Mouse (Mus musculus) heart, postnatal 0 days (tissue): ENCODE results near the gene Kif26b.

ENCODE experiments used
- CTCF ChIP-seq: IDR thresholded peaks from 2 replicates; pipeline ENCODE4 v1.5.1; 2016; ENCODE audit warnings: antibody characterized with exemption, control low read depth, low read depth
- EP300 ChIP-seq: IDR thresholded peaks from 2 replicates; pipeline ENCODE4 v1.6.1; 2016; ENCODE audit warnings: antibody characterized with exemption, low read depth

DNA sequence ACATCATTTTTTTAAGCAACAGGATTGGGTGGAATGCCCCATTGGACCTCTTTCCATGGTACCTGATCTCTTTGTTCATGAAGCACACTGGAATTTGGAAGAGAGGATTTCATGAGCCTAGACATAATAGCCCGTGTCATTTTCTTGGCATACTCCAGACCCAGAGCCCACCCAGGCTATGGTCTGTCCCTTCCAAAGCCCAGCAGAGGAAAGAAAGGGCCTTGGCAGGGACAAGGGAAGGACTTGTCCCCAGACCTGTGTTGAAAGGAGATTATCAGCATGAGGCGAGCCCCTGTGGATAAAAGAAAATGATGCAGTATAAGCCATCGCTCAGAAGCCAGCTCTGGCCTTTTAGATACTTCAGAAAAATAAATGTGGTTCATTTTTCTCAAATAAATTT lies 196.6 kb downstream of the Kif26b start:
- no peak for TF ChIP-seq EP300
- no peak for TF ChIP-seq CTCF
